Mouse (Mus musculus): ENCODE results near the gene Zmym4.

DNA sequence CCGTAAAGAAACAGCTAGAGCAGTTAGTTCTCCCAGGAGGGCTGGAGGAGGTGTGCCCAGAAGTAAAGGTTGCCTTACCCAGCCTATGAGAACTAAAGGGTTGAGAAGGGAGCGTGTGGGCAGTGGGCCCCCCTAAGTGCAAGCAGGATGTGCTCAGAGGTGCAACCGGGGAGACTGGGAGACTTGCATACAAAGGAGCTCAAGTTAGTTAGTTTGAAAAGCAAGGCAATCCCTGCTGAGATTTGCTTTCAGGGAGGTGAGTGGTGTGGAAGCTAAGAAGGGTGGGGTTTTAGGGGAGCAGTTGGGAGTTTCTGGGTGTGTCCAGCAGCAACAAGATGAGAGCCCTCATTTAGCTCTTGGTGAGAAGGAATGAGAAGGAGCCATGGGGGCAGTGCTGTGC is 125.0 kb downstream of the Zmym4 start:
- TF ChIP-seq MAX (IDR thresholded peaks at IDR 0.05; ENCODE audit: low read depth) = no peak
- no peak for TF ChIP-seq MYOD1 (IDR thresholded peaks at IDR 0.05; ENCODE audit: control insufficient read depth in 1 of 3, insufficient read length in 2 of 3, low read depth in 2 of 3)
- no peak for TF ChIP-seq USF1 (IDR thresholded peaks at IDR 0.05; ENCODE audit: low read depth)
- TF ChIP-seq POLR2A (IDR thresholded peaks at IDR 0.05; ENCODE audit: insufficient read length, low read depth) = no peak

Measured in myocyte (in vitro differentiated cells).